Mouse (Mus musculus): ENCODE data around the gene Capn2. TPM values are rescaled to one million over a fixed set of nuclear protein-coding genes. Genes with fewer than 3 reads are reported as not detected.

The Capn2 gene
- polyA plus RNA-seq, 1 experiment from 2014 or later, result 86.5 TPM

DNA sequence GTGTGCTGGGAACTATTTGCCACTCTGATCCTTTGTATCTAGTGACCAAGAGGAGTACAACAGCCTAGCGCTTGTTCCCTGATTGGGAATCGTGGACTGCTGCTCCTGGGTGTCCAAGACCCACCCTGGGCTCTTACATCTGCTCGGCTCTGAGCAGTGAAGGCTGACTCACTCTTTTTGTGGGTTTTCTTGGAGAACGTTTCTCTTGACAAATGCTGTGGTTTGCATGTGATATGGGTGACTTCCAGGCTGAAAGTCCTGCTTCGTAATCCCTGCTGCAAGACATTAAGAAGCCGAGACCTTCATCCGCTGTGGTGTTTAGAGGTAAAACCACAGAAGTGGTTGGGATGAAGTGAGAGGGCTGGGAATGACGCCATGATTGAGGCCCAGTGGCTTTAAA is 25.7 kb upstream of the Capn2 start:
- Histone ChIP-seq H3K4me1 (peaks cover 5% of the 10 kb centered on the region; the same call in 1 of the 2 replicates), H3K27ac (no peak overlapping the region), H3K27me3 (ENCODE audit: low read depth, poor library complexity, severe bottlenecking) (no peaks in the 10 kb centered on the region), H3K36me3 (no peaks in the 10 kb centered on the region), H3K9me3 (replicated peaks) (0 out of 2 replicates have a peak, but pooled peaks cover 3% of the 10 kb centered on the region), H3K4me3 (no peak overlapping the region)
- WGBS, result 79% methylated on average over 8 of the region's 8 CpGs
- no peak for DNase-seq (ENCODE audit: low spot score)

- Histone ChIP-seq H3K4me3 (no peak overlapping the region), H3K36me3 (no peaks in the 10 kb centered on the region), H3K27ac (0 out of 2 replicates have a peak overlapping the region, but pooled peaks have one; percentile 11), H3K27me3 (ENCODE audit: low read depth, poor library complexity, severe bottlenecking) (no peaks in the 10 kb centered on the region), H3K9me3 (replicated peaks) (0 out of 2 replicates have a peak, but pooled peaks cover 3% of the 10 kb centered on the region), H3K4me1 (peaks cover 5% of the 10 kb centered on the region; the same call in 1 of the 2 replicates)
- no peak for DNase-seq (ENCODE audit: low spot score)
- WGBS, result 66% methylated on average over 5 of the region's 5 CpGs
Measured at GRCm38 (mm10) chr1:182542110-182542509, 24.7 kb upstream of the Capn2 start.

DNA sequence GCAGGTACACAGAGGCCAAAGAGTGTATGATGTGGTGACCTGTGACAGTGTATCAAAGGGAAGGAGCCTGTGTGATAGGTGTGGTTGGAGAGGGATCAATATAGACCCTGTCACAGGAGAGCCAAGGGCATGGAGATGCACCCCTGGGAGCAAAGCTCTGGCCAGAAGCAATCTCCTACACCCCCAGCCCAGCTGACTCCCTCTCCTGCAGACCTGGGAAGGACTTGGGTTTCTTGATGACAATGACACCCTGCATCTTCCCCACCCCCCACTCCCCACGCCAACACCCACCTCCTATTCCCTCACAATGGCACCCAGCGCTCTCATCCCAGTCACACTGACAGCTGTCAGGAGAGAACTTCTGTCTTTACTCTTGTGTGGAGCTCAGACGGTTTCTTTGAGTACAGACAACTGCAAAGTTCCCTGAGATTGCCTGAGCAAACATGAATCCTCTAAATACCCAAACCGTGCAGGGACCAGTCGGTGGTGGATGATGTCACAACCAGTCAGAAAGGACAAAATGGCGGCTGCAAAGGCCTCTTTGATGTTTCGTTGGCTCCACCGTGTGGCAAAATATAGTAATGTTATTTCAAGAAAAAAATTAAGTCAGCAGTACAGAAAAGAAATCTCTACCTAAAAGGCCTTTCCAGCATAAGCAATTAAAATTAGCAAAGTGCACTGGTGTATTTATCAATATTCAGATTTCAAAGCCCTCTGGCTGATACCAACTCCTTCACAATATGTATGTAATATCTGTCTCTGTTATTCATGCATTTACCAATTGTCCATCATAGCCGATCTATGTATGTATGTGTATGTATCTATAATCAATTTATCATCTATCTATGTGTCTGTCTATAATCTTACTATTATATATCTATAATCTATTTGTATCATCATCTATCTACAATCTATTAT is 21.9 kb upstream of the Capn2 start:
- H3K9me3 ChIP-seq (replicated peaks), result no peaks in the 10 kb centered on the region
- H3K27ac ChIP-seq, result peak overlapping the region; percentile 80
- peaks cover 5% of the 10 kb centered on the region; the same call in 1 of the 2 replicates for H3K4me1 ChIP-seq
- peak overlapping the region; percentile 48 for H3K4me3 ChIP-seq
- 17% methylated on average over 9 of the region's 9 CpGs for WGBS
- DNase-seq (ENCODE audit: low spot score), result peak; percentile 72
- no peaks in the 10 kb centered on the region for H3K27me3 ChIP-seq (ENCODE audit: low read depth, poor library complexity, severe bottlenecking)
- no peaks in the 10 kb centered on the region for H3K36me3 ChIP-seq

DNA sequence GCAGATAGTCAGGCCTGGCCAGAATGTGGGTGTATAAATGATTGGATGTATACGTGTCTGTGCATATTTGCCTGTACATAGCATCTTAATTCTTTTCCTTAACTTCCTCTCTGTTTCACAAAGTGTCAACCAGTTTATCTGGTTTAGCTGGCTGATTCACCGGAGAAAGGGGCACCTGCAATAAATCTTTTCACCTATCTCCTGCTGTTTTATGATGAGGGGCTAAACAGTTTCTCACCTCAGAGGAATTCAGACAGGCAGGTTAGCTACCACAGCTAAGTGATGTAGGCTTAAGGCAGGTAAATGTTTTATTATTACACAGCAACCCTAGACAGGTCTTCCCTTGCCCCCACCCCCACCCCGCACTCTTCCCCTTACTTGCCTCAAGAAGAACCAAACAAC is 17.7 kb upstream of the Capn2 start:
- 65% methylated on average over 3 of the region's 3 CpGs for WGBS
- Histone ChIP-seq H3K27ac (no peak overlapping the region), H3K9me3 (replicated peaks) (0 out of 2 replicates have a peak, but pooled peaks cover 2% of the 10 kb centered on the region), H3K4me3 (no peak overlapping the region), H3K4me1 (peaks cover 5% of the 10 kb centered on the region; the same call in 1 of the 2 replicates), H3K36me3 (no peaks in the 10 kb centered on the region), H3K27me3 (ENCODE audit: low read depth, poor library complexity, severe bottlenecking) (0 out of 2 replicates have a peak, but pooled peaks cover under 1% of the 10 kb centered on the region)
- DNase-seq (ENCODE audit: low spot score), result no peak

- H3K27me3 ChIP-seq (ENCODE audit: low read depth, poor library complexity, severe bottlenecking), result peaks cover 16% of the 10 kb centered on the region
- no peaks in the 10 kb centered on the region for H3K36me3 ChIP-seq
- no peak overlapping the region for H3K4me3 ChIP-seq
- DNase-seq (ENCODE audit: low spot score), result no peak
- 0 out of 2 replicates have a peak, but pooled peaks cover 2% of the 10 kb centered on the region for H3K9me3 ChIP-seq (replicated peaks)
- WGBS, result 86% methylated on average over 3 of the region's 3 CpGs
- H3K27ac ChIP-seq, result no peak overlapping the region
- peaks cover 2% of the 10 kb centered on the region for H3K4me1 ChIP-seq
Measured at GRCm38 (mm10) chr1:182533583-182533982, 16.2 kb upstream of the Capn2 start.

GRCm38 (mm10) chr1:182527921-182528858 is 10.8 kb upstream of the Capn2 start:
- 0 out of 2 replicates have a peak, but pooled peaks cover 2% of the 10 kb centered on the region for H3K9me3 ChIP-seq (replicated peaks)

DNA sequence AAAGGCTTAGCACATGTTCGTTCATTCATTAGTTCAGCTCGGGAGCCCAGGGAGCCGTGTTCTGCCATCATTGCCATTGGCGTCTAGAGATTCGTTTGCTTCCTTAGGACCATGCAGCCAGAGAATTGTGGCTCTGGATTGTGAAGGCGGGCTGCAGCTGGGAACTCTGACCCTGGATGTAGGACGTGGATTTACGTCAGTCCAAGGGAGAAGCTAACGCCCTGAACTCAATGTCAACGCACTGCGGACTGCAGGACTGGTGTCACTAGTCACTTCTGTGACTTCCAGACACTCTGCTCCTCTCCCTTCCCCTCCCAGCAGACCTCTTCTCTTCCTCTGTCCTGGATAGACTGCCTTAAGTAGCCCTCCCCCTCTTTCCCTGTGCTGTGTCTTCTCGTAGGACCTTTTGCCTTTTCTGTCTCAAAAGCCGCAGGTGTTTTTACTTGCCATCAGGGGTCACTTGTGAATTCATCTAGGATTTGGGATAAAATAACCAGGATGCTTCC is 9.9 kb upstream of the Capn2 start:
- no peak for DNase-seq (ENCODE audit: low spot score)
- 40% methylated on average over 13 of the region's 13 CpGs for WGBS
- H3K4me3 ChIP-seq, result no peak overlapping the region

More at GRCm38 (mm10) chr1:182527921-182528858, 10.8 kb upstream of the Capn2 start:
- no peak overlapping the region for H3K27ac ChIP-seq
- peak overlapping the region; percentile 13; the same call in 1 of the 2 replicates for H3K4me3 ChIP-seq
- WGBS, result 5% methylated on average over 19 of the region's 19 CpGs
- no peak for DNase-seq (ENCODE audit: low spot score)
- H3K27me3 ChIP-seq (ENCODE audit: low read depth, poor library complexity, severe bottlenecking), result peaks cover 39% of the 10 kb centered on the region
- peaks cover 17% of the 10 kb centered on the region for H3K4me1 ChIP-seq
- H3K36me3 ChIP-seq, result no peaks in the 10 kb centered on the region

GRCm38 (mm10) chr1:182525601-182526000 is 8.2 kb upstream of the Capn2 start:
- H3K4me1 ChIP-seq, result peaks cover 27% of the 10 kb centered on the region
- no peaks in the 10 kb centered on the region for H3K36me3 ChIP-seq
- 92% methylated on average over 3 of the region's 3 CpGs for WGBS
- H3K27ac ChIP-seq, result no peak overlapping the region
- no peaks in the 10 kb centered on the region for H3K9me3 ChIP-seq (replicated peaks)
- H3K27me3 ChIP-seq (ENCODE audit: low read depth, poor library complexity, severe bottlenecking), result peaks cover 39% of the 10 kb centered on the region
- H3K4me3 ChIP-seq, result no peak overlapping the region
- no peak for DNase-seq (ENCODE audit: low spot score)

More for the DNA sequence above, 9.9 kb upstream of the Capn2 start:
- H3K36me3 ChIP-seq, result no peaks in the 10 kb centered on the region
- H3K27ac ChIP-seq, result no peak overlapping the region
- peaks cover 39% of the 10 kb centered on the region for H3K27me3 ChIP-seq (ENCODE audit: low read depth, poor library complexity, severe bottlenecking)
- H3K4me1 ChIP-seq, result peaks cover 17% of the 10 kb centered on the region
- no peaks in the 10 kb centered on the region for H3K9me3 ChIP-seq (replicated peaks)

DNA sequence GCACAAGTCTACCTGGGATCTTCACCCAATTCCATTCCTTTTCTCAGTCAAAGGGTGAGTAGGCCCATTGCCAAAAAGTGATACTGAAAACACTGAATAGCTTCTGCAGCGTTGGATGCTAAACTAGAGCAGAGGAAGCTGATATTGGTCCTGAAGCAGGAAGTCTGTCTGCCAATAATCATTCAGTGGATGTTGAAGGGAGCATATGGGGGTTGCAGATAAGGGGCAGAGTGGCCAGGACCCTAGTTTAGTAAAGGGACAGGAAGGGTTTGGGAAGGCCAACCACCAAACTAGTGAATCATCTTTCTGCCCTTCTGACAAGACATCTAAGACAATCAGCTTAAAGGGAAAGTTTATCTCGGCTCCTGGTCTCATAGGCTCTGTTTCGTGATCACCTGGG is 6.3 kb upstream of the Capn2 start:
- peaks cover 45% of the 10 kb centered on the region for H3K4me1 ChIP-seq
- H3K36me3 ChIP-seq, result no peaks in the 10 kb centered on the region
- no peak overlapping the region for H3K27ac ChIP-seq
- no peaks in the 10 kb centered on the region for H3K9me3 ChIP-seq (replicated peaks)
- WGBS, result 87% methylated on average over 3 of the region's 3 CpGs
- no peak overlapping the region for H3K4me3 ChIP-seq
- DNase-seq (ENCODE audit: low spot score), result no peak
- peaks cover 28% of the 10 kb centered on the region for H3K27me3 ChIP-seq (ENCODE audit: low read depth, poor library complexity, severe bottlenecking)

DNA sequence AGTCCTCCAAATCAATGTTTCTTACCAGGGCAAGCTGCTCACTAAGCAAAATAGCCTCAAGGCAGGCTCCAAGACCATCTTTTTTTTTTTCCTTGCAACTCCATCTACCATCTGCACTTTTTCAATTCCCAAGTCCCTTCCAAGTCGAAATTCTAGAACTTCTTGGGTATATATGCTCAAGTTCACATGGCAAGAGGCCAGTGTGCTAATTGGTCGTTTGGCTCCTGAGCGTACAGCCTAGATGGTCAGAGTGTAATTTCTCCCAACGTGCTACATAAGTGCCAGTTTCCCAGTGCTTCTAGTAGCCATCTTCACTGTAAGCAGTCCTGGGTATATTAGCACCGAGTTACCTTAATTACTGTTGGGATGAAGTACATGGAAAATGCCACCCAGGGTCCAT is 5.6 kb upstream of the Capn2 start:
- H3K27ac ChIP-seq, result no peak overlapping the region
- H3K4me1 ChIP-seq, result peaks cover 42% of the 10 kb centered on the region
- DNase-seq (ENCODE audit: low spot score), result no peak
- no peaks in the 10 kb centered on the region for H3K36me3 ChIP-seq
- H3K4me3 ChIP-seq, result no peak overlapping the region
- H3K9me3 ChIP-seq (replicated peaks), result no peaks in the 10 kb centered on the region
- H3K27me3 ChIP-seq (ENCODE audit: low read depth, poor library complexity, severe bottlenecking), result peaks cover 28% of the 10 kb centered on the region
- 87% methylated on average over 5 of the region's 5 CpGs for WGBS

DNA sequence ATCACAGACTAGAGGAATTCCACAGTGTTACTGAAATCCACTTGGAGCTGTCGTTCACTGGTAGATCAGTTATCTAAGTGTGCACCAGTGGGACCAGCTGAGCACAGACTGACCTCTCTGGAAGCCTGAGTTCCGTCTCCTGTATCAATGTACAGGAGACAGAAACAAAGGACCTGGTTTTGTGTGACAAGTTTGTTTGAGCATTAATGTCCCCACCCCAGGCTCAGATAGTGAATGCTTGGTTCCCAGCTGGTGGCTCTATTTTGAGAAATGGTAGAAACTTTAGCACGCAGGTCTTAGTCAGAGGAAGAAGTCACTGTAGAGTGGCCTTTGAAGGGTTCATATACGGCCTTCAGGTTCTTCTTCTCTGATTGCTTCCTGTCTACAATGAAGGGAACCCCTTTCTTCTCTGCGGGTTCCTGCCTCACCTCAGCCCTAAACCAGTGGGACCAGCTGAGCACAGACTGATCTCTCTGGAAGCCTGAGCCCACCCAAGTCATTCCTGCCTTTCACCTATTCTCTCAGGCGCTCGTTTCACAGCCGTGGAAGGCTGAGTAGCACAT is 3.6 kb upstream of the Capn2 start:
- no peak for DNase-seq (ENCODE audit: low spot score)
- no peaks in the 10 kb centered on the region for H3K36me3 ChIP-seq
- H3K27me3 ChIP-seq (ENCODE audit: low read depth, poor library complexity, severe bottlenecking), result peaks cover 11% of the 10 kb centered on the region
- no peaks in the 10 kb centered on the region for H3K9me3 ChIP-seq (replicated peaks)
- peaks cover 52% of the 10 kb centered on the region for H3K4me1 ChIP-seq
- WGBS, result 68% methylated on average over 8 of the region's 8 CpGs
- peak overlapping the region; percentile 77 for H3K27ac ChIP-seq
- H3K4me3 ChIP-seq, result no peak overlapping the region
